Mouse (Mus musculus) heart, adult 2 months (tissue): Measurements from ENCODE around the gene Scarb1. TPM values are rescaled to one million over a fixed set of nuclear protein-coding genes. Genes with fewer than 3 reads are reported as not detected.

Experiments used
- DNase-seq, 2 experiments: peaks; one replicate each; pipeline ENCODE4 v3.0.0; 2021
- H3K27ac ChIP-seq: fragments of 200-600 bp; 2 replicates; pipeline ENCODE4 v1.8.1; 2022
- H3K27me3 ChIP-seq: fragments of 200-500 bp; 2 replicates; pipeline ENCODE4 v1.6.1; 2012; ENCODE audit warnings: mild to moderate bottlenecking, low read length, inconsistent platforms, mixed read lengths; ENCODE audit not compliant: control insufficient read depth, insufficient read depth
- H3K36me3 ChIP-seq: fragments of 200-500 bp; 2 replicates; pipeline ENCODE4 v1.6.1; 2012; ENCODE audit warnings: low read length, inconsistent platforms; ENCODE audit not compliant: control insufficient read depth, insufficient read depth
- H3K4me1 ChIP-seq: fragments of 200-500 bp; 2 replicates; pipeline ENCODE4 v1.6.1; 2011; ENCODE audit warnings: low read length; ENCODE audit not compliant: control insufficient read depth, insufficient read depth
- H3K4me3 ChIP-seq: fragments of 200-600 bp; 2 replicates; pipeline ENCODE4 v1.8.1; 2022
- H3K79me2 ChIP-seq: fragments of 200-500 bp; replicated peaks from 2 replicates; pipeline ENCODE4 v1.6.1; 2012; ENCODE audit warnings: mild to moderate bottlenecking, inconsistent platforms, low read length, moderate library complexity, mixed read lengths; ENCODE audit not compliant: control insufficient read depth, insufficient read depth
- H3K9ac ChIP-seq: fragments of 200-500 bp; 2 replicates; pipeline ENCODE4 v1.6.1; 2012; ENCODE audit warnings: low read depth, mild to moderate bottlenecking, control low read depth, inconsistent platforms, low read length, mixed read lengths
- CTCF ChIP-seq: fragments of 200-600 bp; IDR thresholded peaks from 2 replicates; pipeline ENCODE4 v1.8.1; 2022; ENCODE audit warnings: antibody characterized with exemption, mild to moderate bottlenecking, moderate library complexity
- EP300 ChIP-seq: fragments of 200-500 bp; IDR thresholded peaks from 2 replicates; pipeline ENCODE4 v1.6.1; 2011; ENCODE audit warnings: low read depth, low read length, control low read depth; ENCODE audit not compliant: insufficient read depth
- POLR2A ChIP-seq: fragments of 200-500 bp; IDR thresholded peaks from 2 replicates; pipeline ENCODE4 v1.6.1; 2011; ENCODE audit warnings: mild to moderate bottlenecking, low read depth, low read length, control low read depth; ENCODE audit not compliant: insufficient read depth
- WGBS: fragments of 180-500 bp; shearing (Covaris S2); methylation state at CpG from one replicate; pipeline ENCODE4 v1.1.7; 2018; 5-methylcytosine and 5-hydroxymethylcytosine counted together
- intact Hi-C: fragments of 180-260 bp; cut with DNase I; formaldehyde crosslinking; loops from one replicate; pipeline ENCODE4 v1.15.1; 2025
- polyA plus RNA-seq: library from polyadenylated mRNA; depleted of rRNA; stranded (reverse); fragments of >200 nt; gene quantifications from 2 replicates; pipeline ENCODE4 v1.2.3, GENCODE M21; 2012
- total RNA-seq, 2 experiments: library from RNA; stranded (reverse); gene quantifications; 2 replicates each; pipeline ENCODE4 v1.2.3; 2021

The Scarb1 gene
- total and polyA plus RNA-seq, 3 experiments: 23.6 to 55.5 (median 27.8) TPM

DNA sequence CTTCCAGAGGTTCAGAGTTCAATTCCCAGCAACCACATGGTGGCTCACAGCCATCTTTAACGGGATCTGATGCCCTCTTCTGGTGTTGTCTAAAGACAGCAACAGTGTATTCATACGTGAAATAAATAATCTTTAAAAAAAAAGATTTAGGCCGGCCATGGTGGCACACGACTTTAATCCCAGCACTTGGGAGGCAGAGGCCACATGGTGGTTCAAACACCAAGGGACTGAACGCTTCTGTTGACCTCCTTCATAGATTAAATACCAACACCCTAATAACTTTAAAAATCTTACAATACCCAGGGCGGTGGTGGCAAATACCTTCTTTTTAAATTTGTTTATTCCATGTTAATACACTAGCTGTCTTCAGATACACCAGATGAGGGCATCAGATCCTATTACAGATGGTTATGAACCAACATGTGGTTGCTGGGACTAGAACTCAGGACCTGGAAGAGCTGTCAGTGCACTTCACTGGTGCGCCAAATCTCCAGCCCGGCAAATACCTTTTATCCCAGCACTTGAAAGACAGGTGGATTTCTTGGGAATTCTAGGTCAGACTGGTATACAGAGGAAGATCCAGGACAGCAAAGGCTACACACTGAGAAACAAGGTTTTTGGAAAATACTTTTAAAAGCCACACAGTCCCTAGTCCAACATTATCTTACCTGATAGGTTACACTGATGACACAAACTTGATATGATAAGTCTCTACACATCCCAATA, 44.5 kb upstream of the Scarb1 start:
- peak overlapping the region; percentile 16 for H3K9ac ChIP-seq
- DNase-seq: no peak
- peaks cover 9% of the 10 kb centered on the region for H3K4me1 ChIP-seq
- 29% methylated on average over 8 of the region's 8 CpGs for WGBS
- no peaks in the 10 kb centered on the region for H3K27me3 ChIP-seq
- TF ChIP-seq POLR2A: peak; percentile 24; the same call in 1 of the 2 replicates
- TF ChIP-seq CTCF: no peak; the same call in 1 of the 2 replicates
- intact Hi-C loops: no loop called here
- peaks cover 37% of the 10 kb centered on the region for H3K36me3 ChIP-seq
- peak overlapping the region; percentile 14 for H3K4me3 ChIP-seq
- H3K79me2 ChIP-seq: peaks cover 8% of the 10 kb centered on the region; the same call in 1 of the 2 replicates
- H3K27ac ChIP-seq: no peak overlapping the region

- Histone ChIP-seq H3K27ac (no peak overlapping the region; the same call in 1 of the 2 replicates), H3K36me3 (peaks cover 37% of the 10 kb centered on the region), H3K27me3 (no peaks in the 10 kb centered on the region), H3K9ac (no peak overlapping the region; the same call in 1 of the 2 replicates), H3K79me2 (peaks cover 8% of the 10 kb centered on the region; the same call in 1 of the 2 replicates), H3K4me1 (peaks cover 9% of the 10 kb centered on the region), H3K4me3 (peak overlapping the region; percentile 1; the same call in 1 of the 2 replicates)
- no peak for DNase-seq
- TF ChIP-seq POLR2A (peak; percentile 58), EP300 (0 out of 2 replicates have a peak, but pooled peaks have one; percentile 26), CTCF (no peak)
- WGBS: 41% methylated on average over 2 of the region's 2 CpGs
- intact Hi-C loops: no loop called here
Measured at GRCm38 (mm10) chr5:125384512-125385214, 43.8 kb upstream of the Scarb1 start.

DNA sequence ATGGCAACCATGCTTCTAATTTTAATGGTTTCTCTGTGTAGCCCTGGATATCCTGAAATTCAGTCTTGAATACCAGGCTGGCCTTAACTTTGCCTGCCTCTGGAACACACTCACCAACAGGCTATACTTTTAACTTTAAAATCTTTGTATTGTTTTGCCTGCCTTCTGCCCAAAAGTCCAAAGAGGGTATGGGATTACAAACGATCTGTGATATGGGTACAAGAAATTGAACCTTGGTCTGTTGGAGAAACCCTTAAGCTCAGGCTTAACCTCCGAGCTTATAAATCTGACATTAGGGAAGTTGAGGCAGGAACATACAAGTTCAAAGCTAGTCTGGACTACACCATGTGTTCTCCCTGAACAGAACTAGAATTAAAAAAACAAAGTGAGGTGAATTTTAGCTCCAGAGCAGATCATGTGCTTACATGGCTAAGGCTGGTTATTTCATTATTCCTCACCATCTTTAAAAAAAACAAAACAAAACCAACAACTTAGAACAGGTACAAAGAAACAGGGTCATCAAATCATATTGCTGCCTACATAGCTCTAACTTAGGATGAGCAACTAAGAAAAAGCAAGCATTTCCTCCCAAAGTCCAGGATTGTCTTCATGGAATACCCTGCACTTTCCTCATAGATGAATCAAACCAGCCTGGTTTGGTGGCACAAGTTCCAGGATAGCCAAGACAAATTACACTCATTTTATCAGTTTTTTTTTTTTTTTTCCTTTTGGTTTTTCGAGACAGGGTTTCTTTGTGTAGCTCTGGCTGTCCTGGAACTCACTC, 42.9 kb upstream of the Scarb1 start:
- TF ChIP-seq POLR2A (peak; percentile 6; the same call in 1 of the 2 replicates), EP300 (no peak)
- H3K9ac ChIP-seq: no peak overlapping the region; the same call in 1 of the 2 replicates
- intact Hi-C loops: no loop called here
- no peak for DNase-seq
- no peaks in the 10 kb centered on the region for H3K27me3 ChIP-seq
- no peak overlapping the region for H3K4me3 ChIP-seq
- no peak overlapping the region; the same call in 1 of the 2 replicates for H3K27ac ChIP-seq
- WGBS: 40% methylated on average over 3 of the region's 3 CpGs
- H3K4me1 ChIP-seq: peaks cover 9% of the 10 kb centered on the region
- peaks cover 37% of the 10 kb centered on the region for H3K36me3 ChIP-seq
- H3K79me2 ChIP-seq: peaks cover 2% of the 10 kb centered on the region; the same call in 1 of the 2 replicates

- TF ChIP-seq EP300: peak; percentile 78
- TF ChIP-seq POLR2A: peak; percentile 61
- TF ChIP-seq CTCF: peak; percentile 83
- intact Hi-C loops: no loop called here
- 19% methylated on average over 6 of the region's 6 CpGs for WGBS
- peaks cover 32% of the 10 kb centered on the region for H3K36me3 ChIP-seq
- H3K79me2 ChIP-seq: no peaks in the 10 kb centered on the region
- no peak overlapping the region; the same call in 1 of the 2 replicates for H3K9ac ChIP-seq
- H3K4me3 ChIP-seq: no peak overlapping the region
- H3K4me1 ChIP-seq: peaks cover 9% of the 10 kb centered on the region
- no peaks in the 10 kb centered on the region for H3K27me3 ChIP-seq
- DNase-seq: peak; percentile 54 to 60
- H3K27ac ChIP-seq: peak overlapping the region; percentile 11; the same call in 1 of the 2 replicates
Measured at GRCm38 (mm10) chr5:125382673-125383558, 42.0 kb upstream of the Scarb1 start.
